Comparison of ENCODE assay signal across 9 mouse cellular contexts in genomic region chr11:80696350-80696749, GRCm38 (mm10).
A peak's percentile ranks its signal among the peaks of the same experiment; 100 is the strongest.
DNase-seq lines count a peak whose midpoint lies in the region; ATAC-seq and TF ChIP-seq lines count a peak whose summit lies in the region.
"Had no signal": no experiment of that assay in that cellular context is flagged by ENCODE, and none has a peak within 500 bp of the region (broad histone marks: within the 10 kb centered on the region; RNA-seq: fewer than 3 reads in every experiment).

No protein-coding gene starts in this region.

- H3K36me3 ChIP-seq in limb, embryonic 14.5 days (ENCODE audit: control insufficient read depth, insufficient read depth, low read length), result no peaks in the 10 kb centered on the region
- H3K36me3 ChIP-seq in limb, embryonic 10.5 days, result no peaks in the 10 kb centered on the region
- H3K36me3 ChIP-seq: heart, embryonic 15.5 days had no signal

- H3K4me1 ChIP-seq in limb, embryonic 14.5 days (ENCODE audit: control insufficient read depth, insufficient read depth, low read length), result no peaks in the 10 kb centered on the region
- H3K4me1 ChIP-seq in limb, embryonic 10.5 days, result no peaks in the 10 kb centered on the region
- H3K4me1 ChIP-seq: heart, embryonic 15.5 days had no signal

- H3K9me3 ChIP-seq in limb, embryonic 14.5 days (ENCODE audit: control insufficient read depth, low read length), result no peaks in the 10 kb centered on the region
- H3K9me3 ChIP-seq in limb, embryonic 10.5 days (replicated peaks), result no peaks in the 10 kb centered on the region
- H3K9me3 ChIP-seq: heart, embryonic 15.5 days had no signal

- peak; percentile 59 for DNase-seq in cerebellum, adult 9-10 months
- no peak for DNase-seq in cerebellum, adult 11-12 months
- peak; percentile 66 for DNase-seq in limb, embryonic 14.5 days (ENCODE audit: low spot score)
- no peak for DNase-seq in limb, embryonic 10.5 days (ENCODE audit: low spot score)
- peak; percentile 38 for DNase-seq in c-Kit-negative CD71-positive TER-119-positive erythroid progenitor cells, embryonic 14.5 days (ENCODE audit: low read depth, low spot score)
- DNase-seq in large intestine, adult 2 months (ENCODE audit: low read depth, low spot score), result peak; percentile 47
- no peak for DNase-seq in gastrocnemius, postnatal 10 days

- WGBS in limb, embryonic 14.5 days, result 15% methylated on average over 4 of the region's 4 CpGs
- 15% methylated on average over 4 of the region's 4 CpGs for WGBS in limb, embryonic 10.5 days
- 6% methylated on average over 4 of the region's 4 CpGs for WGBS in large intestine, adult 2 months

- no peak overlapping the region for H3K4me2 ChIP-seq in limb, embryonic 14.5 days (replicated peaks; ENCODE audit: low read depth, low read length, severe bottlenecking)
- H3K4me2 ChIP-seq: heart, embryonic 15.5 days had no signal

- H3K4me3 ChIP-seq in limb, embryonic 14.5 days (replicated peaks; ENCODE audit: low read length), result no peak overlapping the region
- H3K4me3 ChIP-seq in limb, embryonic 10.5 days, result no peak overlapping the region
- H3K4me3 ChIP-seq: heart, embryonic 15.5 days had no signal

- no peaks in the 10 kb centered on the region for H3K27me3 ChIP-seq in limb, embryonic 14.5 days (ENCODE audit: control insufficient read depth, insufficient read depth, low read length)
- no peaks in the 10 kb centered on the region for H3K27me3 ChIP-seq in limb, embryonic 10.5 days (ENCODE audit: low read depth, poor library complexity, severe bottlenecking)
- H3K27me3 ChIP-seq: heart, embryonic 15.5 days had no signal

- no peak for ATAC-seq in limb, embryonic 14.5 days (ENCODE audit: low FRiP score, low read depth)
- ATAC-seq in activated CD4-positive, CD25-positive, alpha-beta regulatory T cell, adult 4 months, result no peak

- no peak for TF ChIP-seq POLR2A in limb, embryonic 14.5 days (IDR thresholded peaks at IDR 0.05; ENCODE audit: borderline replicate concordance, extremely low read depth, insufficient read depth, insufficient read length)

- no peak overlapping the region for H3K27ac ChIP-seq in limb, embryonic 14.5 days (replicated peaks; ENCODE audit: low read depth, low read length)
- H3K27ac ChIP-seq in limb, embryonic 10.5 days, result no peak overlapping the region
- H3K27ac ChIP-seq: heart, embryonic 15.5 days had no signal

- no peak overlapping the region for H3K9ac ChIP-seq in limb, embryonic 14.5 days (ENCODE audit: low read depth, low read length, severe bottlenecking)
- H3K9ac ChIP-seq: heart, embryonic 15.5 days had no signal

Comparison
In these comparisons a context has a peak if more than half of its experiments do, and no peak if none do; other contexts are left out.
1. DNase-seq: peak in cerebellum, adult 9-10 months (single experiment), limb, embryonic 14.5 days (single experiment), c-Kit-negative CD71-positive TER-119-positive erythroid progenitor cells, embryonic 14.5 days (single experiment) and large intestine, adult 2 months (single experiment); none in cerebellum, adult 11-12 months (single experiment), limb, embryonic 10.5 days (single experiment) and gastrocnemius, postnatal 10 days (single experiment).